Mouse (Mus musculus): ENCODE measurements around the gene Oaz3.

DNA sequence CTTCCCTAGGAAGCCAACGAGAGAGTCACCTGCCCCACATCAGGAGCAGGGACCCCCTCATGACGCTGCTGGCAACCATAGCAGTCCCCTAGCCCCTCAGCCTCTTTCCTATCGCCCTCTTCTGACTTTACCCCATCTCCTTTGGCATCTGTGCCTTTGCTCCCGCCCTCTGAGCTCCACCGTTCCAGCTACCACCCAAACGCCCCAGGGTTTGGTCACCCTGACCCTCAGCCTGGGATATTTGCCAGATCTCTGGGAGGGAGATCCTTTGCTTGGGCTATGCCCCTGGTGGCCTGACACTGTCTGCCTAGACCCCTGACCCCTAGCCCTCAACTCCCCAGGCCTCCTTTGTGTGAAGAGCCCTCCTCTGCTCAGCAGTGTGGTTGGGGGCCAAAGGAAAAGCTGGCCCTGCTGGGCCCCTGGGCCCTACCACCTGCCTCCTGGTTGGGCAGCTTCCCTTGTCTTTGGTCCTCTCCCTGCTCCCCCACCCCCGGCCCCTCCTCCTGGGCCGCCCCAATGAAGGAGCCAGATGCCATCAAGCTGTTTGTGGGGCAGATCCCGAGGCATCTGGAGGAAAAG is 35.0 kb upstream of the Oaz3 start:
- TF ChIP-seq CTCF (IDR thresholded peaks at IDR 0.05; ENCODE audit: low read depth) = no peak
- no peak for TF ChIP-seq EP300 (optimal IDR thresholded peaks at IDR 0.05)

Data from stomach, postnatal 0 days (tissue).